Mouse (Mus musculus): Measurements from ENCODE around the gene Stat5b.

DNA sequence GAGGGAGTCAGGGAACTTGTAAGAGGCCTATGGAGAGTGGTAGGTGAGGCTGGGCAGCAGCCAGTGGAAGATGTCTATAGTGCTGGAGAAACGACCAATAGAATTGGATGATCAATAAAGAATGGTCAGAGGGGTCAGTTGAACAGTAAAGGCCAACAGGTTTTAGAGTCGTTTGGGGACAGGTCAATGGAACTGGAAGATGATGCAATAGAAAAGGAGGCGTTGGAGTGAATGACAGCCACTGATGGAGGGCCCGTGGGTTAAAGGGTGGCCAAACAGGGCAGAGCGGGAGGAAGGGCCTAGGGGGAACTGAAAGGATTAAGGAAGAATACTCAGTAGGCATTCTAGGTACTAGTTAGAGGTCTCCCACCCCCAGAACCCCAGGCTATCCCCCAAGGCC, 103.4 kb downstream of the Stat5b start:
- no peak for TF ChIP-seq CTCF (IDR thresholded peaks at IDR 0.05; ENCODE audit: low read depth)
- no peak for TF ChIP-seq EP300 (IDR thresholded peaks at IDR 0.05; ENCODE audit: low read depth)
